Mouse (Mus musculus): ENCODE data around the gene Golph3l. TPM values are rescaled to one million over a fixed set of nuclear protein-coding genes. Genes with fewer than 3 reads are reported as not detected.

The Golph3l gene
- polyA plus RNA-seq, 1 experiment from 2014 or later = 33.4 TPM

GRCm38 (mm10) chr3:95624628-95625503 lies 36.1 kb downstream of the Golph3l start, which contains the start of gene Ensa:
Gene Ensa, plus strand, starts transcription at chr3:95624993.
- DNase-seq (ENCODE audit: low spot score) = peak; percentile 99

- DNase-seq (ENCODE audit: low spot score) = no peak
Observed at GRCm38 (mm10) chr3:95627763-95628162, 39.0 kb downstream of the Golph3l start.

- DNase-seq (ENCODE audit: low spot score) = no peak
Observed at GRCm38 (mm10) chr3:95629755-95630154, 41.0 kb downstream of the Golph3l start.

- no peak for DNase-seq (ENCODE audit: low spot score)
Observed at GRCm38 (mm10) chr3:95630856-95631255, 42.1 kb downstream of the Golph3l start.

- no peak for DNase-seq (ENCODE audit: low spot score)
Observed at GRCm38 (mm10) chr3:95631304-95631703, 42.6 kb downstream of the Golph3l start.

- DNase-seq (ENCODE audit: low spot score) = peak; percentile 59
Observed at GRCm38 (mm10) chr3:95632648-95633588, 44.2 kb downstream of the Golph3l start.

GRCm38 (mm10) chr3:95635636-95636035 lies 46.9 kb downstream of the Golph3l start:
- no peak for DNase-seq (ENCODE audit: low spot score)

- no peak for DNase-seq (ENCODE audit: low spot score)
Observed at GRCm38 (mm10) chr3:95636072-95636471, 47.3 kb downstream of the Golph3l start.

- no peak for DNase-seq (ENCODE audit: low spot score)
Observed at GRCm38 (mm10) chr3:95639694-95640093, 51.0 kb downstream of the Golph3l start.

GRCm38 (mm10) chr3:95643097-95643496 lies 54.4 kb downstream of the Golph3l start:
- no peak for DNase-seq (ENCODE audit: low spot score)

GRCm38 (mm10) chr3:95645313-95646235 lies 56.8 kb downstream of the Golph3l start:
- DNase-seq (ENCODE audit: low spot score) = peak; percentile 52

- no peak for DNase-seq (ENCODE audit: low spot score)
Observed at GRCm38 (mm10) chr3:95648016-95648415, 59.3 kb downstream of the Golph3l start.

GRCm38 (mm10) chr3:95650276-95651032 lies 61.7 kb downstream of the Golph3l start:
- no peak for DNase-seq (ENCODE audit: low spot score)

GRCm38 (mm10) chr3:95651033-95651373 lies 62.3 kb downstream of the Golph3l start:
- no peak for DNase-seq (ENCODE audit: low spot score)

GRCm38 (mm10) chr3:95651391-95652203 lies 62.9 kb downstream of the Golph3l start:
- DNase-seq (ENCODE audit: low spot score) = no peak

GRCm38 (mm10) chr3:95652204-95652811 lies 63.6 kb downstream of the Golph3l start:
- peak; percentile 49 for DNase-seq (ENCODE audit: low spot score)

GRCm38 (mm10) chr3:95652871-95653270 lies 64.1 kb downstream of the Golph3l start:
- no peak for DNase-seq (ENCODE audit: low spot score)

- DNase-seq (ENCODE audit: low spot score) = no peak
Observed at GRCm38 (mm10) chr3:95653473-95654034, 64.8 kb downstream of the Golph3l start.

All from thymus, postnatal 0 days (tissue).